Mouse (Mus musculus) cerebral cortex, adult 2 months (tissue): ENCODE measurements around the gene Itga11.

Experiments used
- WGBS: fragments of 180-500 bp; shearing (Covaris S2); methylation state at CpG from one replicate; pipeline ENCODE4 v1.1.7; 2018; 5-methylcytosine and 5-hydroxymethylcytosine counted together

Itga11 gene

DNA sequence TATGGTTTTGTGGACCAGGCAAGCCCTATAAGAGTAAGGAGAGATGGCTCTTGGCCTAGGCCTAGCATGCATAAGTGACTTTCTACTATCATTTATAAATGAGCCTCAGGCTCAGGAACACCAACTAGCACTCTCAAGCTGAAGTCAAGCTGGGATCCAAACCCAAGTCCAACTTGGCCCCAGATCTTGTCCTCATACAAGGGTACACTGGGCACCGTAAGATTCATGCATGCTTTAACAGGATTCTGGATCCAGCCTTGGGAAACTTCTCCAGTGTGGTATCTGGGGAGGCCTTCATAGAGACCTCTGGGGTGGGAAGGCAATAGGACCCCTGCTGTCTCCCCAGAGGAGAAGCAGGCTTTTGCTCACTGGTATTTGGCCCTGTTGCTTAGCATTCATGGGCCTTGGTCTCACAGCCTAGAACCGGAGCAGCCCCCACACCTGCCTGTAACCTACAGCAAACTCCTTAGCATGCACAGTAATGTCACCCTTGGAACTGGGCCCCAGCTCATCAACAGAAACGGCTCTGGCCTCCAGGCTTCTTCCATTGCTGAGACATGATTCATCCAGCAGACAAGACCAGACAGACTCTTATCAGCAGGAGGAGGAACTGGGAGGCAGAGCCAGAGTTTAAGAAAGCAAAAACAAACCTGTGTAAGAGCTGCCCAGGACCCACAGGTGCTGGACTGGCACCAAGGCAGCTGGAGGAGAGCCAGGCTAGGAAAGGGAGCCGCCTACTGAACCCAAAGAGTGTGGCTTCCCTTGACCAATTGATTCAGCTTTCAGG lies 140.4 kb downstream of the Itga11 start:
- WGBS, result 75% methylated on average over 4 of the region's 4 CpGs

DNA sequence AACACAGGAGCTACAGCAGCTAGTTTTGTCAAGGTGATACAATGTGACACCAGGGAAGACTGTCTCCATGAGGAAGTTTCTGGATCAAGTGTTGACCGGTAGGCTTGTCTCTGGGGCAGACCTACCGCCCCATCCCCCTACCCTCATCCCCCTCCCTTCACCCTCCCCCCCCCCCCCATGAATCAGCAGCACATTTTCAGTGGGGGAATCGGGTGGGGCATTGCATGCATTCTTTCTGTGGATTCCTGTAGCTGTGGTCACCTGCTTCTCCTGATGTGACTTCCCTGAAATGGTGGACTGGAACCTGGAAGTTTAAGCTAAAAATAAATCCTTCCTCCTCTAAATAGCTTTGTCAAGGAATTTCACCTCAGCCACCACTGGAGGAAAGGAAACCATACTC lies 141.9 kb downstream of the Itga11 start:
- WGBS, result 87% methylated on average over 3 of the region's 3 CpGs

DNA sequence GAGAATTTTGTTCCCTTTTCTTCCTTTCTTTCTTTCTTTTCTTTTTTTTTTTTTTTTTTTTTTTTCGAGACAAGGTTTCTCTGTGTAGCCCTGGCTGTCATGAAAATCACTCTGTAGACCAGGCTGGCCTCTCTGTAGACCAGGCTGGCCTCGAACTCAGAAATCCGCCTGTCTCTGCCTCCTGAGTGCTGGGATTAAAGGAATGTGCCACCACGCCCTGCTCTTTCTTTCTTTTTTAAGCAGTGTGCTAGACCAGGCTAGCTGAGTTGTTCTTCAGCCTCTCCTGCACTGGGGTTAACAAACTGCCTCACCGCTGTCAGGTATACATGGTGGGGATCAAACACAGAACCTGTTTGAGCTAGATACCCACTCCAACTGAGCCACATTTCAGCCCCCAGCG lies 142.3 kb downstream of the Itga11 start:
- 89% methylated on average over 6 of the region's 6 CpGs for WGBS

DNA sequence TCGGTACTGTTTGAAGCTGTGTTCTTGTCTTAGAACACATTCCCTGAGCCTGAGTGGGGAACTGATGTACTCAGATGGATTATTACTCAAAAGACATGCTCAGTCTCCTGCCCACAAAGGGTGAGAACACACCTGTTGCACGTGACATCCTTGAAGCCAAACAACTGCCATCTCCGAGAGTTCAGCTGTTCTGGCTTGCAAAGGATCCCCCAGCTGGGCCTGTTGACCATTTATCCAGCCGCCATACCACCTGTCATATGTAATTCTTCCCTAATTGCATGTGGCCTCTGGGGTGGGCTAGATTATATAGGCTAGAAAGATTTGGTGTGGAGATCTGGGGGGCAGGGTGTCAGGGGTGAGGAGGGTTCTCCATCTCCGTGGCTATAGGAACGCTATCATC lies 143.2 kb downstream of the Itga11 start:
- WGBS, result 96% methylated on average over 6 of the region's 6 CpGs

DNA sequence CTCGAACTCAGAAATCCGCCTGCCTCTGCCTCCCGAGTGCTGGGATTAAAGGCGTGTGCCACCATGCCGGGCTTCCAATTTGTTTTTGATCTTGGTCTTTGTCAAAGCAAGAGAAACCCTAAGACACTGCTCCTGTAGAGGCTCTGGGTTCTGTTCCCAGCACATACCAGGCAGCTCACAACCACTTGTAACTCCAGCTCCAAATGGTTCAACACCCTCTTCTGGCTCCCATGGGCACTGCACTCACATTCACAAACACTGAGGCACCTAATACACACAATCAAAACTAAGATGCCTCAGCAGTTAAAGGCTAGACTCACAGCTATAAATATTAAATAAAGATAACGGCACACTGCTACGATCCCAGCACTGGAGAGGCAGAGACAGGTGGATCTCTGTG lies 144.2 kb downstream of the Itga11 start:
- WGBS, result 96% methylated on average over 7 of the region's 7 CpGs

DNA sequence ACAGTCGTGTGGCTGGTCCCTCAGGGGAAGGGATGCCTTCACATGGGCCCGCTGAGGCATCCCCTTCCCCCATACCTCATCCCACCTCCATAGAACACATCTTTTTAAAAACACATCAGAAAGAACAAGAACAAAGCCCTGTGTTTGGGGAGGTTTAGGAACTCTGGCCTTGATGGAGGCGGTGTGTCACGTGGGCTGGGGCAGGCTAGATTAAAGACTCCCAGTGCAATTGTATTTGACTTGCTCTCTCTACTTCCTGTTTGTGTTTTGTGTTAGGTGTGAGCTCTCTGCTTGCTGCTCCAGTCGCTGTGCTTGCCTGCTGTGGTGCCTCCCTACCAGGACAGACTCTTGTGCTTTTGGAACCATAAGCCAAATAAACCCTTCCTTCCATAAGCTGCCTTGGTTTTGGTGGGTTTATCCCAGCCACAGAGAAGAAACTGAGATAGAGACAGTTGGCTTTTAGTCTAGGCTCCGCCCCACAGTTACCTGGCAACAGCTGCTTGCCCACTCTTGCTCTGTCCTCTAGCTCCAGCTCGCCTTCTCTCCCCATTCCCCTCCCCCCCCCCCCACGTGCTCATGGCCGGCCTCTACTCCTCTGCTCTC lies 148.3 kb downstream of the Itga11 start:
- WGBS, result 33% methylated on average over 9 of the region's 9 CpGs

DNA sequence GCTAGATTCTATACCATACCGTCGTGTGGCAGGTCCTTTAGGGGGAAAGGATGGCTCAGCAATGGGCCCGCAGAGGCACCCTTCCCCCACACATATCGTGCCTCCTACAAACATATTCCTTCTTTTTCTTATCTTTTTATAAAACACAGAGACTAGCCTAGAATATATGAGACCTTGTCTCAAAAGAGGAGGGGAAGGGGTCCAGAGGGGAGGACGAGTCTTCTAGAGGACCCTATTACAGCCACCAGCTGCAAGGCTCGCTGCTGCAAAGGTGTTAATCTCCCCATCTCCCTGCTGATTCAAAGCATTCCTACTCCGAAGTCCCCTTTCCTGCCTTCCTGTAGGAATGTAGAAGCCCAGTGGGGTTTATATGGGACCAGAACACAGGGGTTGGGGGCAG lies 148.8 kb downstream of the Itga11 start:
- 28% methylated on average over 7 of the region's 7 CpGs for WGBS

DNA sequence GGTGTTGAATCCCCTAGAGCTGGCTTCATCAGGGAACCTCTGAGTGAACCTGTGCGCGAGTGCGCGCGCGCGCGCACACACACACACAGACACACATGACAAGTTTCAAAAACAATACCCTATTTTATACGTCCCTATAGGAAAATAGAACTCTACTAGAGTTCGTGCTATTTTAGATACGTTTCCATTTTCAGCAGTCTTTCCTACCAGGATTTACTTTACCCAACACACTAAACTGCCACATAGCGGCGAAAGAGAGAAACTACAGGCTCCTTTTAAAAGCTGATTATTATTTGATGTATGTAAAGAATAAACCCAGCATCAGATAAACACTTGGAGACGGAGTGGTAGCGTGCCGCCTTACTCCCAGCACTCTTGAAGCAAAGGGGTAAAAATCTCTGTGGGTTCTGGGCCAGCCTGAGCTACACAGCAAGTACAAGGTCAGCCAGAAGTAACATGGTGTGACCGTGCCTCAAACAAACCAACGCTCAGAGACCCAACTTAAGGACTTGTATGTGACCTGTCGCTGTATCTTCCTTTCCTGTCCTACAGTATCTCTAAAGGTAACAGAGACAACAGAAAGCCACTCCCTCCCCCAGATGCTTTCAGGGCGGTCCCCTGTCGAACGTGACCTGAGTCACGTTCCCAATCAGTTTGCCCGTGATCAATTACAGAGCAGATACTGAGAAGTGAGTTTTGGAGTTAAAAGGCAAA lies 150.5 kb downstream of the Itga11 start:
- 5% methylated on average over 24 of the region's 24 CpGs for WGBS

DNA sequence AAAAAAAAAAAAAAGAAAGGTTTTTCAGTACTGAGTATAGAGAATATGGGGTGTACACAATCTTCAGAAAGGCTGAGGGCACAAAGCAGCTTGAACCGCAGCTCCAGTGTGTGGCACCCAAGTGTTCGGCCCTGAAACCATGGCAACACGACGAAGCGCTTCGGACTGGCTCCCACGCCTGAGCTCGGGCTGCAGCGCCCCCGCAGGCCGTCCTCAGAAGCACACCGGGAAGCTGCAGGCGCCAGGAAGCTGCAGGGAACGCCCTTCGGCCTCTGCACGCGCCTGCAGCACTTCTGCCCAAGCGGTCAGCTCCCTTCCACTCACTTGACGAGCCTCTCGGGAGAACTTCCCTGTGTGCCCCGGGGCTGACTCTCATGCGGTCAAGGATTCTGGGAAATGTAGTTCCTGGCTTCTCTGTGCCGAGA lies 151.0 kb downstream of the Itga11 start:
- WGBS, result under 1% methylated on average over 23 of the region's 23 CpGs

DNA sequence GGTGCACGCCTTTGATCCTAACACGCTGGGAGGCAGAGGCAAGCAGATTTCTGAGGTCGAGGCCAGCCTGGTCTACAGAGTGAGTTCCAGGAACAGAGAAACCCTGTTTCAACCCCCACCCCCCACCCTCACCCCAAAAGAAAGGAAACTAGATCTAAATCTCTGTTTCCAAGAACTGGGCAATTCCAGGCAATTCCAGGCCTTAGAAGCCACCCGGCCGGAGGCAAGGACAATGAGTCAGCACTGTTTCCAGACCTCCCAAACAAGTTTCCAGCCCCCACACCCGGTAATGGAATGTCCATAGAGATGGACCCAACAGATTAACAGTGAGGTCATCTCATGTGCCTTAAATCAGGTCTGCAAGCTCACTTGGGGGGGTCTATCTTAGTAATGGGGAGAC lies 152.3 kb downstream of the Itga11 start:
- 86% methylated on average over 6 of the region's 6 CpGs for WGBS
